In the genomic region with DNA sequence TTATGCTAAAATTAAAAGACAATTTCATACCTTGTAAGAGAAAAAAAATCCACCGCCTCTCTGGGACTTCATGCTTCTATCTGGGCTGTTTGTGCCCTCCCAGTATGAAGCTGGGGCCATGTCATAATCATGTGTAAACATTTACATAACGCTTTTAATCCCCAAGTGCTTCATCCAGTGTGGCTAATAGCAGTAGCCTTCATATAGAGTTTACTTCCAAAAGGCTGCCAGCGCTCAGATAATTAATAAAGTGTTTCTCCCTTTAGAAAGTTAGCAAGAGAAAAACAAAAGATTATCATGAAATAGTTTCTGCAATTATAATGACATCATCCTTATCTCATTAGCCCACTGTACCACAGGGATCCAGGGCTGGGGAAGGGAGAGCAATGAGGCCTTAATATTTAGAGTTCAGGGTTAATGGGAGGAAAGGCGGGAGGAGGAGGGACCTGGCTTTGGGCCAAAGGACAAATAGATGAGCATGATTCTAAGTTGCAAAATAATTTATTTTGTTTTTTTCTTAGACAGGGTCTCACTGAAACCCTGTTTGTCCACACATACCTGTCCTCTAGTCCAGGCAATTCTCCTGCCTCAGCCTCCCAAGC, we compare ENCODE assay signal across 10 mouse cellular contexts.
DNase-seq lines count a peak whose midpoint lies in the region; ATAC-seq and TF ChIP-seq lines count a peak whose summit lies in the region.
"Had no signal": no experiment of that assay in that cellular context is flagged by ENCODE, and none has a peak within 500 bp of the region (broad histone marks: within the 10 kb centered on the region; RNA-seq: fewer than 3 reads in every experiment).

No protein-coding gene starts in this region.

- H3K36me3 ChIP-seq in lung, embryonic 16.5 days (ENCODE audit: control insufficient read depth, insufficient read depth, low read length): no peaks in the 10 kb centered on the region
- no peaks in the 10 kb centered on the region for H3K36me3 ChIP-seq in testis, adult 2 months (ENCODE audit: control insufficient read depth, insufficient read depth, low read length)
- no peaks in the 10 kb centered on the region for H3K36me3 ChIP-seq in hindbrain, embryonic 10.5 days
- H3K36me3 ChIP-seq: hindbrain, embryonic 15.5 days had no signal

- intact Hi-C loops in gastrocnemius, postnatal 14 days (cut with DNase I; ENCODE audit: low total_unique reads): no loop called here
- intact Hi-C loops in left cerebral cortex, adult 2 months (cut with DNase I): loop anchor here (5.0 to 10.0 kb wide), 2 partner anchors 211 to 359 kb away; no protein-coding TSS in a partner anchor
- intact Hi-C loops in left cerebral cortex, postnatal 10 days (cut with DNase I): loop anchor here (5.0 kb wide), 1 partner anchor 201 kb away; no protein-coding TSS in a partner anchor

- DNase-seq in gastrocnemius, postnatal 14 days: peak; percentile 17
- no peak for DNase-seq in gastrocnemius, postnatal 10 days
- no peak for DNase-seq in left cerebral cortex, adult 2 months (ENCODE audit: extremely low spot score in 1 of 2, low spot score in 2 of 2)
- DNase-seq in left cerebral cortex, postnatal 10 days (ENCODE audit: extremely low spot score in 1 of 2, low spot score in 2 of 2): no peak
- no peak for DNase-seq in layer of hippocampus, adult 8-10 months (ENCODE audit: low spot score in 2 of 2)
- no peak for DNase-seq in hindbrain, embryonic 10.5 days (ENCODE audit: low spot score)

- no peak overlapping the region for H3K4me3 ChIP-seq in left cerebral cortex, adult 2 months
- H3K4me3 ChIP-seq in lung, embryonic 16.5 days (ENCODE audit: low read length): peak overlapping the region; percentile 54
- H3K4me3 ChIP-seq in testis, adult 2 months (ENCODE audit: control insufficient read depth, low read depth, low read length): no peak overlapping the region
- no peak overlapping the region for H3K4me3 ChIP-seq in hindbrain, embryonic 10.5 days
- H3K4me3 ChIP-seq: hindbrain, embryonic 15.5 days had no signal

- WGBS in lung, embryonic 16.5 days: 16% methylated on average over 4 of the region's 4 CpGs
- 84% methylated on average over 4 of the region's 4 CpGs for WGBS in hindbrain, embryonic 10.5 days

- H3K4me1 ChIP-seq in lung, embryonic 16.5 days (replicated peaks; ENCODE audit: control insufficient read depth, insufficient read depth, low read length): peaks cover 34% of the 10 kb centered on the region
- peaks cover 7% of the 10 kb centered on the region for H3K4me1 ChIP-seq in testis, adult 2 months (ENCODE audit: control insufficient read depth, insufficient read depth, low read length)
- H3K4me1 ChIP-seq in hindbrain, embryonic 10.5 days (replicated peaks): peaks cover 25% of the 10 kb centered on the region

- no peak for TF ChIP-seq CTCF in left cerebral cortex, adult 2 months (IDR thresholded peaks at IDR 0.05)
- no peak for TF ChIP-seq CTCF in testis, adult 2 months (IDR thresholded peaks at IDR 0.05; ENCODE audit: control insufficient read depth, insufficient read depth, insufficient replicate concordance, low read depth, low read length)

- no peaks in the 10 kb centered on the region for H3K9me3 ChIP-seq in lung, embryonic 16.5 days (ENCODE audit: control insufficient read depth, low read length)
- H3K9me3 ChIP-seq in hindbrain, embryonic 10.5 days: no peaks in the 10 kb centered on the region
- H3K9me3 ChIP-seq: hindbrain, embryonic 15.5 days had no signal

- TF ChIP-seq POLR2A in testis, adult 2 months (IDR thresholded peaks at IDR 0.05; ENCODE audit: control insufficient read depth, low read depth, low read length): no peak

- ATAC-seq in lung, embryonic 16.5 days (ENCODE audit: low read depth): peak; percentile 85

- no peaks in the 10 kb centered on the region for H3K27me3 ChIP-seq in lung, embryonic 16.5 days (ENCODE audit: control insufficient read depth, insufficient read depth, low read depth, low read length)
- no peaks in the 10 kb centered on the region for H3K27me3 ChIP-seq in testis, adult 2 months (ENCODE audit: control insufficient read depth, insufficient read depth, low read length)
- no peaks in the 10 kb centered on the region for H3K27me3 ChIP-seq in hindbrain, embryonic 10.5 days (ENCODE audit: insufficient read depth, poor library complexity, severe bottlenecking)
- H3K27me3 ChIP-seq: hindbrain, embryonic 15.5 days had no signal

- peak overlapping the region; percentile 69 for H3K4me2 ChIP-seq in lung, embryonic 16.5 days (ENCODE audit: low read depth, low read length)
- H3K4me2 ChIP-seq: hindbrain, embryonic 15.5 days had no signal

- 0 out of 2 replicates have a peak overlapping the region, but pooled peaks have one; percentile 35 for H3K9ac ChIP-seq in lung, embryonic 16.5 days (ENCODE audit: low read length)
- H3K9ac ChIP-seq: hindbrain, embryonic 15.5 days; liver, embryonic 14.5 days had no signal

- peak overlapping the region; percentile 93 for H3K27ac ChIP-seq in left cerebral cortex, adult 2 months
- H3K27ac ChIP-seq in lung, embryonic 16.5 days (ENCODE audit: low read length): peak overlapping the region; percentile 97
- peak overlapping the region; percentile 42 for H3K27ac ChIP-seq in testis, adult 2 months (ENCODE audit: control insufficient read depth, insufficient read depth, low read depth, low read length)
- H3K27ac ChIP-seq in hindbrain, embryonic 10.5 days: no peak overlapping the region
- H3K27ac ChIP-seq: hindbrain, embryonic 15.5 days; liver, embryonic 14.5 days had no signal
